Mouse (Mus musculus) forebrain, embryonic 16.5 days (tissue): Measurements from ENCODE around the gene Gm14137. TPM values are rescaled to one million over a fixed set of nuclear protein-coding genes. Genes with fewer than 3 reads are reported as not detected.
A peak's percentile ranks its signal among the peaks of the same experiment; 100 is the strongest.

Experiments used
- ATAC-seq: fragments of 200-750 bp; cut with Nextera tagmentation; 2 replicates; pipeline ENCODE4 v1.8.0; 2017; ENCODE audit warnings: mild to moderate bottlenecking, moderate library complexity
- H3K27ac ChIP-seq: fragments of 300-500 bp; sonication (generic); 2 replicates; pipeline ENCODE4 v1.5.1; 2014; ENCODE audit warnings: low read length, control low read depth
- H3K27me3 ChIP-seq: fragments of 300-500 bp; sonication (generic); replicated peaks from 2 replicates; pipeline ENCODE4 v1.6.1; 2014; ENCODE audit warnings: low read length; ENCODE audit not compliant: control insufficient read depth, insufficient read depth
- H3K36me3 ChIP-seq: fragments of 300-500 bp; sonication (generic); 2 replicates; pipeline ENCODE4 v1.6.1; 2014; ENCODE audit not compliant: control insufficient read depth, insufficient read depth
- H3K4me1 ChIP-seq: fragments of 300-500 bp; sonication (generic); replicated peaks from 2 replicates; pipeline ENCODE4 v1.6.1; 2014; ENCODE audit warnings: low read length; ENCODE audit not compliant: control insufficient read depth, insufficient read depth
- H3K4me2 ChIP-seq: fragments of 300-500 bp; sonication (generic); 2 replicates; pipeline ENCODE4 v1.6.1; 2014; ENCODE audit warnings: mild to moderate bottlenecking, low read length, control low read depth
- H3K4me3 ChIP-seq: fragments of 300-500 bp; sonication (generic); replicated peaks from 2 replicates; pipeline ENCODE4 v1.5.1; 2014; ENCODE audit warnings: mild to moderate bottlenecking, low read length, control low read depth
- H3K9ac ChIP-seq: fragments of 300-500 bp; sonication (generic); replicated peaks from 2 replicates; pipeline ENCODE4 v1.6.1; 2014; ENCODE audit warnings: low read depth, low read length, control low read depth
- H3K9me3 ChIP-seq: fragments of 300-500 bp; sonication (generic); 2 replicates; pipeline ENCODE4 v1.6.1; 2016; ENCODE audit warnings: low read length; ENCODE audit not compliant: control insufficient read depth
- WGBS: fragments of 180-500 bp; shearing (Covaris S2); extraction: QIAGEN DNeasy Blood & Tissue Kit; methylation state at CpG from one replicate; pipeline ENCODE4 v1.1.7; 2014; 5-methylcytosine and 5-hydroxymethylcytosine counted together
- polyA plus RNA-seq: library from polyadenylated mRNA; unstranded; fragments of >200 nt; fragmentation: Nextera tagmentation; extraction: Ambion mirVana; gene quantifications from 2 replicates; pipeline ENCODE4 v1.2.1, GENCODE M21; 2015

The Gm14137 gene
- polyA plus RNA-seq, 1 experiment from 2014 or later = 1.3 TPM

GRCm38 (mm10) chr2:119182914-119183313 is 8.6 kb downstream of the Gm14137 start:
- no peak for ATAC-seq
- no peak overlapping the region for H3K27ac ChIP-seq
- H3K9ac ChIP-seq = no peak overlapping the region
- no peaks in the 10 kb centered on the region for H3K9me3 ChIP-seq
- no peak overlapping the region for H3K4me3 ChIP-seq
- H3K36me3 ChIP-seq = peaks cover 12% of the 10 kb centered on the region
- 79% methylated on average over 7 of the region's 7 CpGs for WGBS
- no peaks in the 10 kb centered on the region for H3K27me3 ChIP-seq
- no peaks in the 10 kb centered on the region for H3K4me1 ChIP-seq
- no peak overlapping the region for H3K4me2 ChIP-seq

GRCm38 (mm10) chr2:119189029-119189710 is 14.9 kb downstream of the Gm14137 start:
- Histone ChIP-seq H3K27me3 (no peaks in the 10 kb centered on the region), H3K36me3 (peaks cover 2% of the 10 kb centered on the region), H3K9ac (no peak overlapping the region), H3K9me3 (no peaks in the 10 kb centered on the region), H3K4me3 (peak overlapping the region; percentile 30), H3K4me2 (peak overlapping the region; percentile 55), H3K4me1 (peaks cover 8% of the 10 kb centered on the region), H3K27ac (no peak overlapping the region)
- 7% methylated on average over 15 of the region's 15 CpGs for WGBS
- peak; percentile 88 for ATAC-seq

GRCm38 (mm10) chr2:119190969-119191368 is 16.7 kb downstream of the Gm14137 start:
- no peak overlapping the region for H3K4me2 ChIP-seq
- no peak overlapping the region for H3K4me3 ChIP-seq
- H3K27ac ChIP-seq = no peak overlapping the region
- no peaks in the 10 kb centered on the region for H3K36me3 ChIP-seq
- no peak overlapping the region for H3K9ac ChIP-seq
- 88% methylated on average over 5 of the region's 5 CpGs for WGBS
- H3K27me3 ChIP-seq = no peaks in the 10 kb centered on the region
- H3K9me3 ChIP-seq = no peaks in the 10 kb centered on the region
- peaks cover 9% of the 10 kb centered on the region for H3K4me1 ChIP-seq
- ATAC-seq = no peak

- no peak overlapping the region for H3K9ac ChIP-seq
- H3K9me3 ChIP-seq = no peaks in the 10 kb centered on the region
- no peak overlapping the region for H3K4me3 ChIP-seq
- peak; percentile 19; the same call in 1 of the 2 replicates for ATAC-seq
- WGBS = 79% methylated on average over 5 of the region's 5 CpGs
- no peak overlapping the region for H3K27ac ChIP-seq
- no peaks in the 10 kb centered on the region for H3K36me3 ChIP-seq
- H3K4me2 ChIP-seq = no peak overlapping the region
- H3K4me1 ChIP-seq = peaks cover 9% of the 10 kb centered on the region
- no peaks in the 10 kb centered on the region for H3K27me3 ChIP-seq
These were observed 19.8 kb downstream of the Gm14137 start for GRCm38 (mm10) chr2:119194140-119194539.

GRCm38 (mm10) chr2:119196316-119197108 is 22.2 kb downstream of the Gm14137 start:
- H3K4me3 ChIP-seq = no peak overlapping the region
- no peak overlapping the region for H3K4me2 ChIP-seq
- H3K9ac ChIP-seq = no peak overlapping the region
- no peaks in the 10 kb centered on the region for H3K9me3 ChIP-seq
- no peaks in the 10 kb centered on the region for H3K27me3 ChIP-seq
- WGBS = 26% methylated on average over 4 of the region's 4 CpGs
- no peak overlapping the region for H3K27ac ChIP-seq
- H3K36me3 ChIP-seq = no peaks in the 10 kb centered on the region
- no peak for ATAC-seq
- H3K4me1 ChIP-seq = 0 out of 2 replicates have a peak, but pooled peaks cover 7% of the 10 kb centered on the region

- WGBS = 100% methylated on average over 1 of the region's 1 CpGs
- H3K27me3 ChIP-seq = no peaks in the 10 kb centered on the region
- ATAC-seq = no peak
- H3K36me3 ChIP-seq = no peaks in the 10 kb centered on the region
- no peak overlapping the region for H3K4me3 ChIP-seq
- H3K27ac ChIP-seq = no peak overlapping the region
- H3K4me2 ChIP-seq = no peak overlapping the region
- 0 out of 2 replicates have a peak, but pooled peaks cover 7% of the 10 kb centered on the region for H3K4me1 ChIP-seq
- H3K9me3 ChIP-seq = no peaks in the 10 kb centered on the region
- H3K9ac ChIP-seq = no peak overlapping the region
These were observed 23.2 kb downstream of the Gm14137 start for GRCm38 (mm10) chr2:119197493-119197892.

- no peak overlapping the region for H3K9ac ChIP-seq
- H3K4me3 ChIP-seq = no peak overlapping the region
- WGBS = 16% methylated on average over 1 of the region's 1 CpGs
- no peak overlapping the region for H3K4me2 ChIP-seq
- peaks cover 8% of the 10 kb centered on the region; the same call in 1 of the 2 replicates for H3K4me1 ChIP-seq
- ATAC-seq = no peak
- no peaks in the 10 kb centered on the region for H3K36me3 ChIP-seq
- no peaks in the 10 kb centered on the region for H3K9me3 ChIP-seq
- no peaks in the 10 kb centered on the region for H3K27me3 ChIP-seq
- H3K27ac ChIP-seq = no peak overlapping the region
These were observed 23.7 kb downstream of the Gm14137 start for GRCm38 (mm10) chr2:119198049-119198448.

GRCm38 (mm10) chr2:119198934-119199333 is 24.6 kb downstream of the Gm14137 start:
- Histone ChIP-seq H3K36me3 (no peaks in the 10 kb centered on the region), H3K4me1 (peaks cover 9% of the 10 kb centered on the region; the same call in 1 of the 2 replicates), H3K4me3 (no peak overlapping the region), H3K27ac (no peak overlapping the region), H3K27me3 (no peaks in the 10 kb centered on the region), H3K9ac (no peak overlapping the region), H3K9me3 (no peaks in the 10 kb centered on the region), H3K4me2 (no peak overlapping the region)
- ATAC-seq = no peak
- WGBS = 28% methylated on average over 3 of the region's 3 CpGs

GRCm38 (mm10) chr2:119202914-119203453 is 28.7 kb downstream of the Gm14137 start:
- no peak overlapping the region for H3K27ac ChIP-seq

More at GRCm38 (mm10) chr2:119202914-119203453, 28.7 kb downstream of the Gm14137 start:
- no peaks in the 10 kb centered on the region for H3K36me3 ChIP-seq
- H3K4me2 ChIP-seq = no peak overlapping the region
- no peaks in the 10 kb centered on the region for H3K27me3 ChIP-seq
- H3K9ac ChIP-seq = no peak overlapping the region
- H3K4me3 ChIP-seq = no peak overlapping the region
- ATAC-seq = no peak
- WGBS = 54% methylated on average over 5 of the region's 5 CpGs
- peaks cover 12% of the 10 kb centered on the region for H3K4me1 ChIP-seq
- H3K9me3 ChIP-seq = no peaks in the 10 kb centered on the region
